Mouse (Mus musculus) thymus, postnatal 4 days (tissue): ENCODE measurements at regions not wholly inside any gene's neighbourhood (a gene's known extent, or its start where the extent isn't known, plus 50 kb on each side); places are given as distances from the start of the nearest gene placed in this dataset.

ENCODE experiments used
- DNase-seq: peaks from one replicate; pipeline ENCODE4 v3.0.0; 2021

DNA sequence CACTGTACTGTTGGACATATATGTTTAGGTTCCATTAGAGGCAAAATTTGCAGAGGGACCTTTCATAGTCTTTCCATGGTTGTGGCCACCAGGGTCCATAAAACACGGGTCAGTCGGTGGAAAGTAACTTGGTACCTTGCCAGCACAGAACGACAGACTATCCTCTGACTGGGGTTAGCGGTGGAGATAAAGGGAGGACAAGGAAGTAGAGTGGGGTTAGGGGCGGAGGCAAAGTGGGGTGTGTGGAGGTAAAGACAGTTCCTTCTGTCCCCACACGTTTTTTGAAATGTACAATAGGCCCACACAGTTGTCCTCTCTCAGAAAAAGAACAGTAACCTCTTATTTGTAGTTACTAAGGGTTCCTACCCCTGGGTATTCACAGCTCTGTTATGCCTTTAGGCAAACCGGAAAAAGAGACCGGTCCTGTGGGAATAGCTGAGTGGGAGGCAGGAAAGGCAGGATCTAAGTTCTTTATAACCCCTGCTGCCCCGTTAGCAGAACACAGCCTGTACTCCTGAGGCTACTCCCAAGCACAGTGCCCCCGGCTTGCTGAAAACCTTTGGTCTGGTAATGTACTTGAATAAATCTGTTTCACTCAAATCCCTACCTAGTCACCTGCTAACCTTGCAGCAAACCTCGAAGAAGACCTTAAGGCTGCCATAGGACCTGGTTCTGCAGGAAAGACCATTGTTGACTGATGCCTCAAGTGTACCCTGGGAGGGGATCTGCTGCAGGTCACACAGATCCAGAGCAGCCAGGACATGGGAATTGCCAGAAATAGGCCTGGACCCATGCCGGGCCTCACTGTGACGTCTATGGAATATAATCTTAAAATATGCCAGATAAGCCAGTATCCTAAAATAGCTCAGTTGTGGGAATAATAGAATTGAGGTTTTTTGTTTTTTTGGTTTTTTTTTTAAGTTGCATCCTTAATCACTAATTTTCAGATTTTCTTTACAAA, 51.6 kb upstream of the Gm29133 start:
- peak; percentile 39 for DNase-seq
